Mouse (Mus musculus) kidney, adult 11 months (tissue): Measurements from ENCODE around the gene Samd14.

Experiments used
- DNase-seq: peaks from one replicate; pipeline ENCODE4 v3.0.0; 2022

The Samd14 gene

DNA sequence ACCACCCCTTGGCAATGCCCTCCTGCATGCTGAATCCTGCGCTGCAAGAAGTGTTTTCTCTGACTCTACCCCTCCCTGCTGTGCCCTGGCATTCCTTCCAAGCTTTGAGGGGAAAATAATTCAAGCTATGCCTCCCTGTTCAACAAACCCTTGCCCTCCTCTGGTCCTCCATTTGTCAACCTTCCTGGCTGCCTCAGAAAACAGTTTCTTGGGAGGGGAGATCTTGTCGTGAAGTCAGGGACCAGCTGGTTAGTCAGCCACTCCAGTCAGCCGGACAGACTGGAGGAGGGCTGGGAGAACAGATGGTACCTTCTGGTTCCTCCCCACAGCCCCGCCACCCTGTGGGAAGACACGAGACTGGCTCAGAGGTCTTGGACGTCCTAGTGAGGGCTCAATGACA is 27.6 kb downstream of the Samd14 start:
- DNase-seq: no peak

DNA sequence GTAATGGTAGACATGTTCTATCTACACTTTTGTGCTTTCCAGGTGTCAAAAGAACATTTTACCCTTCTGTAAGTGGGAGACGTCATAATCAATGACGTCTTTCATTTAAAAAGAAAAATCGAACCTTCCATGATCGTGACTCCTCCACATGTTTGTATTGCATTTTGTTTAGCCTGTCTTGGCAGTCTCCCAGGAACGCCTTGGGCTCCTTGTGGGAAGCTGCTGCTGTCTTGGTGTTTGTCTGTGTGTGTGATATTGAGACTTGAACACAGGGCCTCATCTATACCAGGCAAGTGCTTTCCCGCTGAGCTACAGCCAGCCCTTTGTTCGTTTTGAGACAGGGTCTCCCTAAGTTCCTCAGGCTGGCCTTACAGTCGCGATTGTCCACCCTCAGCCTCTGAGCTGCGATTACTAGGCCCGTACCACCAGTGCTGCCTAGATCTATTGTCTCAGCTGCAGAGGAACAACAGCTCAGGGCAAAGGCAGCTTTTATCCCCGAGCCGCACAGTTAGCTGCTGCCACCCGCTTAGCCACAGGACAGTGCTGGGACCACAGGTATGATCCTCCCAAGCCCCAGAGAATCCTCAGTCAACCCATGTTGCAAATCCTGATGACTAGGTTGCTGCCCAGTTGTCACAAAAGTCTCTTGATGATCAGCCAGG is 28.6 kb downstream of the Samd14 start:
- DNase-seq: no peak

DNA sequence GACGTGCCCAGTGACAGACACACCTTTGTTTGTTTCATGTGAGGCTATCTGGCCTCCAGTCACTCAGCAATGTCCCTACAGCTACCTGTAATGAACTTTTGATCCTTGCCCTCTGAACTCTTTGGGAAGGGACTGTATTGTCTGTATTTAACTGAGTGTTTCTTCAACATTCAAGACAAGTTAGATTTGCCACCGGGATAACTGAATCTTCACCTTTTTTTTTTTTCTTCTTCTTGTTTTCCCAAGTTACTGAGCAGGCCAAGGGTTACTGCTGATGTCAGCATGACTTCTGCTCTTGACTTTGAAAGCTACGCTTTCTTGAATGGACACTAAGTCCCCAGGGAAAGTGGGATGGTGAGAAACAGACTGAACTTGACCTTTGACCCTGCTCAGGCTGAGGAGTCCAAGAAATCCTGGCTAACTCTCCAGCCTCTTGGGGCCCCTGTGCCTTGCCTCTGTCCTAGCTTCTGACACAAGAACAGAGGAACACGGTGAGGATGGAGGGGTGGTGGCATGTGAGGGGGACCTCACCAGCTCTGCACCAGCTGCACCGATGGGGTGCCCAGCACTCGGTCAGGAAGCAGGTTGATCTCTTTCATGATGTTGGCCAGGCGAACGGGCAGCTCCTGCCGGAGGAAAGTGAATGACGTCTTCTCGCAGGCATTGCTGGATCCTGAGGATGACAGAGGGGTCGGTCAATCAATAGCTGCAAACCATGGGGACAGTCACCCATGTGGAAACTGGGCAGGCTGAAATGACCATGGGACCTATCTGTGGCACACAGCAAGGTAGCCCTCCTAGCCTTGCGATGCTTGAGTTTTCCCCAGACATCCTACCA is 29.4 kb downstream of the Samd14 start:
- peak; percentile 85 for DNase-seq

DNA sequence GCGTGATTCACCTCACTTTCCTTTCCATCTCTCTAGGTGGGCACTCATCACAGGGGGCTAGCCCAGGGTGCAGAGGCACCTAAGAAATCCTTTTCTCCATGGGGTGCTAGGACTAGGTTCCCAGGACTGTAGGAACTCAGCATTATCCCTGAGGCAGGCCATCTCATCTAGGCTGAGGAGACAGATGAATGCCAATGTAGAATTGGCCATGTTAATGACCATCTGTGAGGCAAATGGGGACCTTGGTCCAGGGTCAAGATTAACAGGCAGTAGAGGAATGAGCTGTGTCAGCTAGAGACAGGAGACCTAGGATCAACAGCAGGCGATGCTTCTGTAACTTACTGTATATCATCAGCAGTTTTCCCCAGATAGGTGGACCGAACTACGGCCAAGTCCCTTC is 30.1 kb downstream of the Samd14 start:
- DNase-seq: peak; percentile 75

DNA sequence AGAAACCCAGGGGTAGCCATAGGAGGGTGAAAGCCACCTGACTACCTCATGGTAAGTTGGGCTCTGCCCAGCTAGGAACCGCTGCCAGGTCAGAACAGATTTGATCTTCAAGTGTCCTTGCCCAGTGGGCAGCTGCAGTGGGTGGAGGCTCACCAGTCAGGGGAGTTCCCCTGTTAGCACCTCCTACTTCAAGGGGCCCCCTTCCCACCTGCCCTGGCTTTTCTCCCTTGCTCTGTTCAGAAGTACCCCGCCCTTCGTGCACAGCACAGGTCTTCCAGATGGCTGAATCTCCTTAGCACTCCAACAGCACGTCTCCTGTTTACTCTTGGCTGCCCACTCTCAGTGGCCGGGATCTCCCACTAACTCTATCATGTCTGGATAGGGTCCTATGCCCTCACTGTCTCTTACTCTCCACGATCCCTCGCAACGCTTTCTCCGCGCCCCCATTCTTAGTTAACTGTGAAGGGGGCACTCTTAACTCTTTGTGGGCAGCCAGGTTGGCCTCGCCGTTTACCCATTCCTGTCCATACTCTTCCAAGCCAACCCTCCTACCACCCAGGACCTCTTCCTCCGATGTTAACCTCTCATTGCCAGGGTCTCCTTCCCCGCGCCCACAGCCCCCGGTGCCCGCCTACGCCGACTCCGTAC is 30.9 kb downstream of the Samd14 start:
- peak; percentile 98 for DNase-seq

DNA sequence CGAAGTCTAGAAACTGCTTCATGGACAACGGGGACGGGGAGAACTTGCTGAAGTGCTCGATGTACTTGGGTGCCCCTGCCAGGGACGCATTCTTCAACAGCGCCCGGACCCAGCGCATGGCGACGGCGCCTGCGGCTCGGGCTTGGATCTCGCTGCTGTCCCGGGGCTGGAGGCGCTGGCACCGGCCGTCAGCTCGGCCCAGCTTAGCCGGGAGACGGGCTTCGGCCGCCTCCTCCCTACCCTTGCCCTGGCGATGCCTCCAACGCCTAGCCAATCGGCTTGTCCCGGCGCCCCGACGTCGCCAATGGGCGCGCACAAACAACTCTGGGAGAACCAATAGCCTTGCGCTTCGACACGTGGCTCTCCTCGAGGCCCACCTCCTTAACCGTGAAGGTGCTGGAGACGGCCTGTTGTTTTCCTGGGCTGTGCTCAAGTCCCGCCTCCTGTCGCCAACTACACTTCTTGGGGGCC is 31.5 kb downstream of the Samd14 start, which contains the start of gene Pdk2:
Gene Pdk2, minus strand, starts transcription at position 216 of the 471 bp plus-strand sequence.
- DNase-seq: peak; percentile 99

DNA sequence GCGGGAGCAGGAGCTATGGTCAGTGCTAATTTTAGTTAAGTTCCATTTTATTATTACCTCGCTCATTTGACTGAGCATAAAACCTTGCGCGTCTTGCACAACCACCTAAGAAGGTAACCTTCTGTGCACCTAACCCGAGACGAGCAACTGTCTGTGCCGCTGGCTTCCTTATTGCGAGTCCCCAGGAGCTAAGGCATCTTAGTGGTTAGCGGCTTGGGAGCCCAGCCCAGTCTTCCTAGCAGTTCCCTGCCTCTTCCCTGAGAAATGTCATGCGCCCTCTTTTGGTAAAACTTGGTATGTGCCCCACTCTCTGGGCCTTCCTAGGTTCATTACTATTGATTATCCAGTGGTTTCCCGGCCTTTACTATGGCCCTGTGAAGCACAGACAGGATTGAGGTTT is 32.4 kb downstream of the Samd14 start:
- DNase-seq: peak; percentile 87

DNA sequence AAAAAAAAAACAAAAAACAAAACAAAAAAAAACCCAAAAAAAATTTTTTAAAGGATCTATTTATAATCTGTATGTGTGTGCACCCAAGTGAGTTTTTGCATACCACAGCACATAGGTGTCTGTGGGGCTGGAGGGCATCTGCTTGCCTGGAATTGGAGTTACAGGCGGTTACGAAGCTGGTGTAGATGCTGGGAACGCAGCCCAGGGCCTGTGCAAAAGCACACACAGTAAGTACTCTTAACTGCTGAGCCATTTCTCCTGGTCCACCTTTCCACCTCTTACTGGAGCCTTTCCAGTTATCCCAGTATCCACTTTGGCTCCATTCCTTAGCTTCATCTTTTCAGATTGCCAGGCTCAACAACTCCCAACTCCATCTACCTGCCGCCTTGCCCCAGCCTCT is 33.4 kb downstream of the Samd14 start:
- DNase-seq: no peak

DNA sequence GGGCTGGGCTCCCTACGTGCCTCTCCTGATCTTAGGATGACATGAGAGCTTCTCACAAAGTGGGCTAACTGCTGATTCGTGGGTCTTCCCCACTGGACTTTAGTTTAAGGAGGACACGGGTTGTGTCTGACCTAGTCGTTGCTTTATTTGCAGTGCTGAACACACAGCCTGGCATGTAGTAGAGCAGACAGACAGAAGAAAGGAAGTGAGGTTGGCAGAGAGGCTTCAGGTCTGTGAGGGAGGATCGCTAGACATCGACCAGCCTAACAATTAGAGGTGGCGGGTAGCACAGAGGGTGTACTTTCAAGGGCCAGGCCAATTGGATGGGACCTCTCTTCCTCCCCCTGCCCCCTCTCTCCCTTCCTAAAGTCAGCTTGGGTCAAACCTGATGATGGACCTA is 33.9 kb downstream of the Samd14 start:
- DNase-seq: no peak

DNA sequence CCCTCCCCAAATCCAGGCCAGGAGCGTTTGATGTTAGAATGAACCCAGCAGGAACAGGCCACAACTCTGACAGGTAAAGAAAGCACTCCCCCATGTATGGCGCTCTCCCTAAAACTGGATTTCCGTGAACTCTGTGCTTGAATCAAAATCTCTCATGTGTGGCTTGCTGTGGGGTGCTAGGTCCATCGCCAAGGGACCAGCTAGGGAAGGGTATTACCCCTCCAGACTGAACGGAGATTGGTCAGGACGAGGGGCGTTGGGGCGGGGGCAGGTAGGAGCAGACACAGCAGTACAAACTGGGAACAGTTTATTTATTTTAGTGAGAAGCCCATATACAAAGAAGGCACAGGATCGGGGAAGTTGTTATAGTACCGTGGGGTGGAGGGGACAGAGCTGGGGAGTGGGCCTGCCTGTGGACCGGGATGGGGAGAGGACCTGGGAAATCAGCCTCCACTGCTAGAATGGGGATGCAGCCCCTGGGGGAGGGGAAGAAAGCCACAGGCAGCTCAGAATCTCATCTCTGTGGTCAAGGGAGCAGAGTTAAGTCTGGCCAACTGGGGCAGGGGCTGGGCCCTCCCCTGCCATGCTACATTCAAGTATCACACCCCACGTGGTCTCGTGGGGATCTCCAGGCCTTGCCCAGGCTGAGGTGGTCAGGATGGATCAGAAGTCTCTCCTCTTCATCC is 34.6 kb downstream of the Samd14 start:
- no peak for DNase-seq

DNA sequence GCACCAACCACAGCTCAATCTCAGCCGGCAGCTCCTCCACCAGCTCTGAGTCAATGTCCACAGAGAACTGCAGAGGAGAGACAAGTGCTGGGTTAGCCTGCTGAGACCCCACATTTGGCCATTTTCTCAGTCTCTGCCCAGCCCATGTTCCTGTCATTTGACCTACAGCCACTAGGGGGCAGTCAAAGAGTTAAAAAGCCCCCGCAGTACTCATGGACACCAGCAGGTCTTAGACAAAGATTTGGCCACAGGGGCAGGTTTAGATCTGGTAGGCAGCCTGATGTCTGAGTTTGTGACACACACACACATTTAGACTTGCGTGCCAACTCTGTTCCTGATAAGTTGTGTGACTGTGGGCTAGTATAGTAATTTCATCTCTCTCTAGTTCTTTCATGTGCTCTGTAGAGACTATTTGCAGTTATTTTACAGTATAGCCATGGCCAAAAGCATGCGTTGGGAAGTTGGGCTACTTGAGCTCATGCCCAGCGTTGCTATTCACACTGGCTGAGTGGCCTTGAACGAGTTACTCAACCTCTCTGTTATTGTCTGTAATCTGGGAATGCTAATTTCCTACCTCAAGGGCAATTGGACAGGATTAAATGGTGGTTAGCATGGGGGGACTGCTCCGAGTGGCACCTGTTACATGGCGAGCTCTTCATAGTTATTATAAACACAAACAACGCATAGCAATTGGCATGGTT is 37.5 kb downstream of the Samd14 start:
- DNase-seq: no peak

DNA sequence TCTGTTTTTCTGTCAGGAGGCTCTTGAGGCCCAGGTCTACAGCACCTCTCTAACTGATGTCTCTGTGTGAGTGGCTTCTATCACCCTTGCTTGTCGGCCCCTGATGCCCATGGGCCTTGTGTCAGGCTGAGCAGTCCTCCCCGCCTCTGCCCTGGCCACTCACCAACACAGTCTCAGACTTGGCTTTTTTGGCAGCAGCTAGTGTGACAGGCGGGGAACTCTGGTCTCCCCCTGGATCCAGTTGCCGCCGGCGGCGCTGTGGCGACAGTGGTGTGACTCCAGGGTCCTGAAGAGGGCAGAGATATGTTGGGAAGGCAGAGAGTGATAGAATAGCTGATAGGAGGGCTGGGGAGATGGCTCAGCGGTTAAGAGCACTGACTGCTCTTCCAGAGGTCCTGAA is 43.4 kb downstream of the Samd14 start:
- no peak for DNase-seq

DNA sequence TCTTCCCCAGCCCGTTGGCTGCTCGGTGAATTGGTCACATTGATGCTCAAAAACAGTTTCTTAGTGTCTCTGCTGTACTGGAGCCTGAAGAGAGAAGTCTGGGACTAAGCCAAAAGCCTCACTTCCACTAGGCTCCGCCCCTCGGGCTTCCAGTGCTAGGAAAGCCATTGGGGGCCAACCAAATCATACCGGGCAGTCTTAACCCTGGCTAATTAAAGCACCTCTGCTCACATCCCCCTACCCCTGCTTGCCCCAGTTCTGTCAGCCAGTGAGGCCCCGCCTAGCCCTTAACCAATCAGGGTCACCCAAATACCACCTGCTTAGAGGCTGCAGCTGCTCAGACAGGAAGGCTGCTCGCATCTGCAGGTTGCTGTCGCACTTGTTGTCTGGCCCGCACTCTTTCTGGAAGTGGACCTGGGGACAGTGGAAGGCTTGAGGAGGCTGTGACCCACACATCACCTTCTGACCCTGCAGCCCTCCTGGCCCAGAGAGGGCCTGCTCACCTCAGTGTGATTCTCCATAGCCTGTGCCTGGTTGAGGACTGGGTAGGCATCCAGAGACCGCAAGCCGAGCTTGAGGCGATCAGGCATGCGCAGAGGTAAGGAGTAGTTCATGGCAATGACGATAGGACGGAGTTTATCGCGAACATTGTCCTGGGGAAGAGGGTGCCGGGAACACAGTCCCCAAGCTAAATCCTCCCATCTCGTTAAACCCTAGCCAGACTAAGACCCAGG is 47.3 kb downstream of the Samd14 start:
- no peak for DNase-seq

DNA sequence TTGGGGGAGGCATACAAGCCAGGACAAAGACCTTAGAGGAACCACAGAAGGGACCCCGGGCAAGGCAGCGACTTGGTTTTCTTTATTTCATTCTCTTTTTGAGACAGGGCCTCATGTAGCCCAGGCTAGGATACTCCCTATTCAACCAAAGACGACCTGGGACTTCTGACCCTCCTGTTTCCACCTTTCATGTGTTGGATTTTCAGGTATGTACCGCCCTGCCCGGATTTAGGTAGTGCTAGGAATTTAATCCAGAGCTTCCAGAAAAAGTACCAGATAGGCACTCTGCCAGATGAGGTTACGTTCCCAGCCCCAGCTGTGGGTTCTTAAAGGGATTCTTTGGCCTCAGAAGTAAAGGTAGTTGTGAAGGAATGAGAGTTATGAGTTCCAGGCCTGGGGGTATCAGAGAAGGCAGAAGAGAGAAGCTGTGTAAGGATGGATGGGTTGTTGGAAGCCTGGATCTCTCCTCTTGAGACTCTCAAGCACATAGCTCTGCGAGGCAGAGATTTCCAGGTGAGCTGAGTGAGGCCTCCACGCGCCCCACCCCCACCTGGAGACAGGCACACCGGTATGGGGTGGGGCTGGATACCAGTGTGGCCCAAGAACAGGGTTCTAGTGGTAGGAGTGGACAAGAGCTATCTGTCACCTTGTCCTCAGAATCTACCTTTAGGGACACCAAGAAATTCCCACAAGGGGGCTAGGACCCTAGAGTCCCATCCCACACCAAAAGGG is 59.7 kb downstream of the Samd14 start:
- no peak for DNase-seq

DNA sequence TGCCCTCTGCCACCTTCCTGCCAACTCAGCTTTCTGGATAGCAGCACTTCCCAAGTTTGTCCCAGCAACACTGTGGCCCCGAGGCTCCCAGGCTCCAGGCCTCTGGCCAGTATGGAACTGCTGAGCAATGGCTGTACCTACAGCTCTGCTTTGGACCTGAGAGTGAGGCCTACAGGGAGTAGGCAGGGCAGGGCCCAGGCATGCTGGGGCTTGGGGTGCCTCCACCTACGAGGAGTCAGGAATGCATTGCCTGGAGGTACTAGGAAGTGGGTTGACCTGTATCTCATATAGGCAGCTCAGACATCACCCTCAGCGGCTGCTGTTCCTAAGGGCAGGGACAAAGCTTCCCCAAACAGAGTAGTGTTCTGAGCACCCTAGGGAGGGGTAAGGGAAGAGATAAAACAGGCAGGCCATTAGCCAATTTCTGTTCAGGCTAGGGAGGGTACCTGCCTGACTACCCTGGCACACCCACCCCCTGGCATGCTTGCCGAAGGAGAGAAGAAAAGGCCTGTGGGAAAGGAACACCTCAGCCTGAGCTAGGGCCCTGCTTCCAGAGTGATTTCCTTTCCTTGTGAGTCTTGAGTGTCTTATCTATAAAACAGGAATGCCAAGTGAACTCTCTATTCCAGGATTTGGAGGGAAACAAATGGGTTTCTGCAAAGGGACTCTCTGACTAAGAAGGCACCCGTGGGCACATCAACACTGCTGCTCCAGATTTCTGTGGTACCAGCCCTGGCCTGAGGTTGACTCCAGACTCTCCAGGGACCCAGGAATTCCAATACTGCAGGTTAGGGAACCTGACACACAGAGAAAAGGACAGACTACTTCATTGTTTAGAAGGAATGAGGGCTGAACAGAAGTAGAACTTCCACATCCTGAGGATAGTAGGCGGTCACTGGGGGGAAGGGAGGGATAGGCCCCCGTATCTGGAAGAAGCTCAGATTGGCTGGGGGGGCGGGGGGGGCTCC is 60.7 kb downstream of the Samd14 start:
- no peak for DNase-seq

DNA sequence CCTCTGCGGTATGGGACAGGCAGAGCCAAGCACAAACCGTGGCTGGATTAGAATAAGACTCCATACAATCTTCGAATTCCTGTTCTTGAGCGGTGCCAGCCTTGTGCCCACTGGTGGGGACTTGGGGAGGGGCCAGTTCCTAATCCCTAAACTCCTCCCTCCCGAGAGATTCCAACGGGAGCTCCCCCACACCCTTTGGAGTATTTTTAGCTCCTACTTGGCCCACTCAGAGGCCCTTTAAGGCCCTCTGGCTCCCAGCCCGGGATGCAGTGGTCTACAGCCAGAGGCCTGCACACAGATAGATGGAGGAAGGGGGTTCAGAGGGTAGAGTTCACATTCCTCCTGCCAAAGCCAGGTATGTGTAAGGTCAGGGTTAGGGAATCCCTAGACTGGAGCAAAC is 61.6 kb downstream of the Samd14 start:
- DNase-seq: no peak

DNA sequence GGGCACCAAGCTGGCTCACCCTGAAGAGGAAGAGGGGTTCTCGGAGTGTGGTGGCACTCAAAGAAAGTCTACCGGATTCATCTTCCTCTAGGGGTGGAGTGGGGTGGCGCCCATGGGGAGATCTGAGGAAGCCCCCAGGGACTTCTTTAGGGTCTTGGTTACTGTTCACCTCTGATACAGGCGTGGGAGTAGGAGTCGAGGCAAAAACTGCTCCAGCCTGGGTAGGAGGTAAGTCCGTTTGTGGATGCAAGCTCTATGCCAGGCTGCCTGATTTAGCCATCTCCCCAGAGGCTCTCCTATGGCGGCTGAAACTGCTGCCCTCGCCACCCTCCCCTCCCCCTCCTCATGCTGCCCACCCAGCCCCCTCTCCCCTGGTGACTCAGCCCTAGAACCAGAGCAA is 62.5 kb downstream of the Samd14 start:
- DNase-seq: no peak

DNA sequence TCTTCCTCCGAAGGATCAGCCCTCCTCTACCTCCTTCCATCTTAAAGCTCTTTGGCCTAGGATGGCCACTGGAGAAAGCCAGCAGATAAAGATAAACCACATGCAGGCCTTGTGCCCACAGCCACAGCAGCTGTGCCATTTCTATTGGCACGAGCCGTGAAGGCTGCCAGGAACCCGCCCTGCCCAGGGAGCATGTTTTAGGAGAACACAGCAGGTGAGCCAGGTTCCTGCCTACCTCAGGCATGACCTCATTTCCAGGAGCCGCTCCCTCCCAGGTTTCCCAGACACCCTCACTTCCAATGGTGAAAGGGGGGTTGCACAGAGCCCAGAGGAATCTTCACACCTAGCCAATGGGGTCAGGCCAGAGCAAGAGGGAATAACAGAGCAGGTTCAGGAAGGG is 63.1 kb downstream of the Samd14 start:
- peak; percentile 66 for DNase-seq

DNA sequence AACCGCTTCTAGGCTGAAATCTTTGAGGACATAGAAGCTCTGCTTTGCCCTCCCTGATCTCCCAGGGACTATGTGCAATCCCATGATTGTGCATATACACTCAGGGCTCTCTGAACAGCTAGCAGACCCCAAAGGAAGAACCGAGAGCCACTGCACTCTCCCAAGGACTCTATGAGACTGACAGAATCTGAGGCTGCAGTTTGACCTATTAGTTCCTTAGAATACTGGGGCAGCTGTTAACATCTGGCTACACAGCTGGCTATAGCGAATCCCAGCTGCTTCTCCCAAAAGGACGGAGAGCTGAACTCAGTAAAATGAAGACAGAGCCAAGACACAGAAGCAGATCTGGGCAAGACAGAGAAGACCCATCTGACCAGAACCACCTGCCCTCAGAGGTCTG is 64.2 kb downstream of the Samd14 start:
- no peak for DNase-seq

DNA sequence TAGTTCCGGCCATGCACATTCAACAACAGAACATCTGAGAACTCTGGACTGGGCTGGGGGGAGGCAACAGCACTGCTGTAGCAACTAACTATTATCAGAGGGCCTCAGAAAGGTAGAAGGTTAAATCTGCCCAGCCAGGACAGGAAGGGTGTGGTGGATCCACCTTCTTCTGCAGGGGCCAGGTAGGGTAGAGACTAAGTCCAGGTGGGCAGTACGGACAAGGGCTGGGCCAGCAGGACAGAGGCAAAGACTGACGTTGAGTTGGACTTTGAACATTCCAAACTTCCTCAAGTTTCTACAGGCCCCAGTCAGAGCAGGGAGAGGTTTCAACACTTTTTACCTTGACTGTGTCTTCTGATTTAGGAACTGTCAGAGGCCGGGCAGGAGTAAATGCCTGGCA is 65.0 kb downstream of the Samd14 start:
- DNase-seq: peak; percentile 50
